Mouse (Mus musculus) layer of hippocampus, adult 2 months (tissue): Measurements from ENCODE around the gene Baiap2l1. TPM values are rescaled to one million over a fixed set of nuclear protein-coding genes. Genes with fewer than 3 reads are reported as not detected.
A peak's percentile ranks its signal among the peaks of the same experiment; 100 is the strongest.
"Not testable (repeated sequence)": the region's sequence is repeated elsewhere in the genome, so short reads cannot be mapped to it uniquely, and the experiment has no call there.

Experiments
- DNase-seq, 2 experiments: peaks; one replicate each; pipeline ENCODE4 v3.0.0; 2022; ENCODE audit warnings: low spot score in 2 of 2
- H3K27ac ChIP-seq: fragments of 200-600 bp; 2 replicates; pipeline ENCODE4 v1.8.1; 2022
- H3K4me3 ChIP-seq: fragments of 200-600 bp; 2 replicates; pipeline ENCODE4 v1.8.1; 2022; ENCODE audit warnings: mild to moderate bottlenecking
- CTCF ChIP-seq: fragments of 200-600 bp; conservative IDR thresholded peaks from 2 replicates; pipeline ENCODE4 v1.8.1; 2022; ENCODE audit warnings: antibody characterized with exemption, mild to moderate bottlenecking, moderate library complexity
- total RNA-seq, 2 experiments: library from RNA; stranded (reverse); gene quantifications; 2 replicates each; pipeline ENCODE4 v1.2.3; 2021

Baiap2l1 gene
- total RNA-seq, 2 experiments from 2014 or later: 0.46 to 0.49 TPM

DNA sequence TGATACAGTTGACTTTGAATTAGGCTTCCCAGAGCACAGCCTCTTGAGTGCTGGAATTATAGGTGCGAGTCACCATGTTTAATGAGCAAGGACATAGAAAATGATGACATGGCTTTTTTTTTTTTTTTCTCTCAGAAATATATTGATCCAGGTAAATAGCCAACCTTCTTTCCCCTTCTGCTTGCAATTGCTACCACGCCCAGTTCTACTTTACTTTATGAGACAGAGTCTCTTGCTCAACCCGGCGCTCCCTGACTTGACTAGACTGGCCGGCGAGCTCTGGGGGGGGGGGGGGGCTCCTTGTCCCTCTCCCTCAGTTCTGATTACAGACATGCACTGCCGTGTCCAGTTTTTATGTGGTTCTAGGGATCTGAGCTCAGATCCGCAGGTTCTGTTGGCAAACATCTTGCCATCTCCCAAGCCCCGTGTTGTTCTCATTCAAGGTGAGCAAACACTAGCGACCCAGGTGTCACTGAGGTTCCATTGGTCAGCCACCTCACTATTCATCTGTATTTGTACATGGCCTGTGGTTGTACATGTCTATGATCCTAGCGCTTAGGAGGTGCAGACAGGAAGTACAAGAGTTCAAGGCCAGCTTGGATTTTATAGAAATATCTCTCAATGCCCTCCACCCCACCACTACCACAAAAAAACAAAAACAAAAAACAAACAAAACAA lies 6.9 kb upstream of the Baiap2l1 start:
- TF ChIP-seq CTCF: no peak
- Histone ChIP-seq H3K4me3 (no peak overlapping the region), H3K27ac (no peak overlapping the region)
- DNase-seq: no peak

DNA sequence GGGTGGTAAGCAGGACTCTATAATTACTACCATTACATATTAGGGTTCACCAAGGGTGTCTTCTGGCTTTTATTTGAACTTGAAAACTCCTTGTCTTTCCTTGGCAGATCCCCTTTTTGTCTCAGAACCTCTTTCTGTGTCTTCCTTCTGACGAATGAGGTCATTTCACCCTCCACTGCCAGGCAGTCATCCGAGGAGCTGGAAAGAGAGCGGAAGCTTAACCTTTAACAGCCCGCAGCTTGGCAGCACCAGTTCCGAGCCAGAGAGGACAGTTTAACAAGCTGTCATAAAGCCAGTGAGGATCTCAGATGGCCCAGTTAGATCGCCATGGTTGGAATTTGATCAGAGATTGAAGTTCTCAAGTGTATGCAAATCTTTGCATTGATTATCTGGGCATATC lies 2.4 kb upstream of the Baiap2l1 start:
- no peak for TF ChIP-seq CTCF
- Histone ChIP-seq H3K4me3 (no peak overlapping the region), H3K27ac (no peak overlapping the region)
- DNase-seq: no peak

DNA sequence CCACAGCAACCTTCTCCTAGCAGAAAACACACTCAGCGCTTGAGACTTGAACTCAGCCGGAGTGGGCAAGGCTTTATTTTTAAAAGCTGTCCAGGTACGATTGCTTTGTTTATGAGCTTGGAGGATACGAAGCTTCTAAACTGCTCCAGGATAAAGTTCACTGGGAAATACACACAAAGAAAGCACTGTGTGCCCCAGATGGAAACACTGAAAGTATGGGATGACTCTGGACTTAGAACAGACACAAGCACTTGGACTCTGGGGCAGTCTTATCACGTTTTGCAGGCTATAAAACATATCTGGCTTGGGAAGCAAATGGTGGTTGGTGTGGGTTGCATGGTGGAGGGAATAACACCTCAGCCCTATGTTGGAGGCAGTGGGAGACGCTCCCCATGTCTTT lies 2.0 kb upstream of the Baiap2l1 start:
- no peak for DNase-seq
- TF ChIP-seq CTCF: no peak

DNA sequence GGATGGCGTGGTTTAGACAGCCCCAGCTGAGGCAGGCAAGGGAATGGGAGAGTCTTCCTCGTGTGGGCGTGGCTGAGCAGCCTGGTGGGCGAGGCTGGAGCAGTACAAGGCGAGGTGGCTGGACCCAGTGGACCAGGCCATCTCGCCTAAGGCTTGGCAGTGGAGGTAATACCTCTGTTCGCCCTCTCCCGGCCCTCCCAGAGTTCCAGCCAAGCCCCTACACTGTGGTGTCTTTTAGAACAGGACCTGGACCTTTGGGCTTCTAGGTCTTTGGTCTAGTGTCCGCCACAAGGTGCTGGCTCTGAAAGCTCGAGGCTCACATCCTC lies 643 bp upstream of the Baiap2l1 start:
- H3K27ac ChIP-seq: no peak overlapping the region
- TF ChIP-seq CTCF: no peak
- peak overlapping the region; percentile 52 for H3K4me3 ChIP-seq
- no peak for DNase-seq

More for the DNA sequence above, 2.0 kb upstream of the Baiap2l1 start:
- no peak overlapping the region for H3K27ac ChIP-seq
- H3K4me3 ChIP-seq: no peak overlapping the region

DNA sequence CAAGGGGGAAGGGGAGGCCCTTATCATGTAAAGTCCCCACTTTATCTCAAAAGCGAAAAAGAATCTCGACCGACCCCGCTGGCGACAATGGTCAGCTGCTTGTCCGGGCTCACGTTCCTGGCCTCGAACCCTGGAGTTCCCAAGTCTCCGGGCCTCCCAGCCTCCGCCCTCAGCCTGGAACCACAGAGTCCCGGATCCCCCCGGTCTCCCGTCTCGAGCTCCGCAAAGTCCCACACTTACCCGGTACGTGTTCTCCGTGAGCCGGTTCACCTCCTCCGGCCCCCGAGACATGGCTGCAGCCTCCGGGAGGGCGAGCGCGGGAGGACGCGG lies 396 bp downstream of the Baiap2l1 start:
- peak overlapping the region; percentile 52 for H3K4me3 ChIP-seq
- no peak for TF ChIP-seq CTCF
- DNase-seq: no peak
- H3K27ac ChIP-seq: no peak overlapping the region

DNA sequence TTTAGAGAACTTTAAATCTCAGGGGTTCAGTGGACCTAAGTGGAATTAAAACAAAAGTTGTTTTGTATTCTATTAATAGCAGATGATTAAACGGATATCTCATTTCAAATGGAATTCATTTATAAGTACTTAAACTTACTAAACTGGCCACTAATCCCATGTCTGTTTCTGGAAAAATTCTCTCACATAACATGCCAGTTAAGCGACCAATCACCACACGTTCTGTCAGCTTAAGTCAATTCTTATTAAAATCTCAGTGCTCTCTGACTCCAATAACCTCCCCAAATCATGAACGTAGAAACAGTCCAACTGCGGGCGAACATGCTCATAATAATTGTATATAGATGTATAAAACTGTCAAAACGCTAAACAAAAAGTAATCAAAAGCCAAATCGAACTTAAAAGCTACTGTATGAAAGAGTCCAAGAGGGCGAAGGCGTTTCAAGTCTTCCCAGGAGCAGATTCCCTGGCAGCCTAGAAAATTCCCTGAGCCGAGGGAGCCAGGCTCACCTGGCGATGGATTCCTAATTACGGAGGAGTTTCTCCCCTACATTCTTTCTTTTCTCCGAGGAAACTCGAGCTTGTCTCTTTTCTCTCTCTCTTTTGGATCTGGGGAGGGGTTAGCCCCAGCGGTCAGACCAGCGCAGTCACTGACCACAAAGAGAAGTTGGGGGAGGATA lies 996 bp downstream of the Baiap2l1 start:
- Histone ChIP-seq H3K4me3 (peak overlapping the region; percentile 52), H3K27ac (no peak overlapping the region)
- no peak for TF ChIP-seq CTCF
- no peak for DNase-seq

DNA sequence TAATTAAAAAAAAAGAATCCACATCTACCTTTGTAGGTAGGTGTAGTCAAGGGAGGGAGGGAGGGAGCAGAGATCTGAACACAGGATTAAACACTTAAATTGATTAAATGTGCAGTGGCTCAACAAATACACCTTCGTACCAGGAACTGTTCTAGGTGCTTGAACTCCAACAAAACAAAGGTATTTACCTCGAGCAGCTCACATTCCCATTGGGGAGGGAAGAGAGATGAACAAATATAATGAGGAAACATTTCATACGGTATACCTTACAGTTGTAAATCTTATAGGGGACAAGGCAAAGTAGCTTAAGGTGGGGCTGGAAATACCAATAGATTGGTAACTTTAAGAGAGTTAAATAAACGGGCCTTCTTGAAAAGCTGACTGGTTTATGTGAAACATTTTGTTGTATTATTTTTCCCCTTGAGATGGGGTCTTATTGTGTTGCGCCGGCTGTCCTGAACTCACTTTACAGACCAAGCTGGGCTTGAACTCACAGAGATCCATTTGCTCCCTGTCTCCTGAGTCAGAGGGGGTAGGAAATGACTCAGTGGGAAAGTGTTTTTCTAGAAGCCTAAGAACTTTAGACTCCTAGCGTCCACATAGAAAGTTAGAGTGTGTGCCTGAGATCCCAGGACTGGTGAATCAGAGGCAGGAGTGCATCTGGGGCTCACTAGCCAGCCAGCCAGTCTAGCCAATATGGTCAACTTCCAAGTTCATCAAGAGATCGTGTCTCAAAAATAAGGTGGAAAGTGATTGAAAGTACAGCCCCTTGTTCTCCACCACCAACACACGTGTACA lies 5.5 kb downstream of the Baiap2l1 start:
- no peak overlapping the region for H3K27ac ChIP-seq
- no peak overlapping the region for H3K4me3 ChIP-seq
- DNase-seq: no peak
- TF ChIP-seq CTCF: no peak

DNA sequence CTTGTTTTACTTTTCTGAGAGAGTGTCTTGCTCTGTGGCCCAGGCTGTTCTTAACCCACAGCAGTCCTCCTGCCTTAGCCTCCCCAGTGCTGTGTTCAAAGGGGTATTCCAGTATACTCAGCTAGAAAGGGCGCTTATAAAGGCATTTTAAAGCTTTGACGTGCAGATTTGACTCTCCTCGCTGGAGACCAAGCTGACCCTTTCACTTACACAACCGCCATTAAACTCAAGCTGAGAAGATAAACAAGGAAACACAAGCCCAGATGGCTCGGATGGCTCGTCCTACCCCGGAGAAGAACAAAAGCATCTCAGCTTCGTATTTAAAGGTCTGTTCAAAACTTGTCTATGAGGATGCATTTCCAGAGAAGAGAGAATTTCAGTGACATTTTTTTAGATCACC lies 6.7 kb downstream of the Baiap2l1 start:
- TF ChIP-seq CTCF: no peak
- no peak for DNase-seq
- Histone ChIP-seq H3K4me3 (no peak overlapping the region), H3K27ac (no peak overlapping the region)

DNA sequence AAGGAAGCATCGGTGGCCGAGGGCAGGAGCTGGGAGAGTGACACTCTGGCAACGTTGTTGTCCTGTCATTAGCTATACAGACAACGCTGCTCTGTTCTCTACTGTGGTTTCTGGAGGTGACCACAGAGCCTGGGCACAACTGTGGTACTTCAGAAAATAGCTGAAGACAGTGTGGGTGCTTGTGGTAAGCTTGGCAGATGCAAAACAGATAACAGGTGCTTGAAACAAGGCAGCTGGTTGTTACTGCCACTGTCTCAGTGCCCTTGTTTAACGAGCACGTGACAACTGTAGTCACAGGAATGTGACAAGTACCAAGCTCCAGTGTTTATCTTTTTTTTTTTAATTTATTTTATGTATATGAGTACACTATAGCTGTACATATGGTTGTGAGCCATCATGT lies 13.3 kb downstream of the Baiap2l1 start:
- H3K4me3 ChIP-seq: no peak overlapping the region

DNA sequence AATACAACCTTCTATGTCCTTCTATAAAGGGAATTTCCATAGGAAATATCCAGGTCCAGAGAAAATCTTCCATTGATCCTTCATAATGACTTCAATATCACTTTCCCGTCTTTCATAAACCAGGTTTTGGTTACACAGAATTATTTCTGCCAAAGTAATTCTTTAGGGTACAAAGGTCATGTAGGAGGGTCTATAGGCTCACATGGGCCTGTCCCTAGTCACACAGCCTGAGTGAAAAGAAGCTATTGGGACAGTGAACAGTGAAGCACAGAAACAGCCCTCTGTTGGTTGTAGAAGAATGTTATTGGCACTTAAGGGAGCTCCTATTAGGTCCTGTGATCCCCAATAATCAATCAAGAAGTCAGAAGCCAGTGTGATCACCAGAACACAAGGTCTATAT lies 16.8 kb downstream of the Baiap2l1 start:
- TF ChIP-seq CTCF: no peak
- Histone ChIP-seq H3K27ac (no peak overlapping the region), H3K4me3 (no peak overlapping the region)
- DNase-seq: no peak

More for the DNA sequence above, 13.3 kb downstream of the Baiap2l1 start:
- no peak overlapping the region for H3K27ac ChIP-seq
- no peak for TF ChIP-seq CTCF
- DNase-seq: no peak

DNA sequence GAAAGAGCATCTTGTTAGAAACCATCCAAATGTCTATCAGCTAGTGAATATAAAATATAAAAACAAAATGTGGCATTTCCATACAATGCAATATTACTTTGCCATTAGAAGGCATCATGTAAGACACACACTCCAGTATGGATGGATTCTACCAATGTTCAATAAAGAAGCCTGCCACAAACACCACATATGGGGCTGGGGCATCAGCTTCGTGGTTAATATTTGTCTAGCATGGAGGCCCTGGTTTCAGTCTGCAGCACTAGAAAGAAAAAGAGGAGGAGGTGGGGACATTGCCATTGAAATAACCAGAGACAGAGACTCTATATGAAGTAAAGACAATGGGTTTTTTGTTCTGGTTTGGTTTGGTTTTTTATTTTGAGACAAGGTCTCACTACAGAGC lies 19.1 kb downstream of the Baiap2l1 start:
- no peak overlapping the region for H3K4me3 ChIP-seq
- DNase-seq: no peak
- no peak for TF ChIP-seq CTCF
- H3K27ac ChIP-seq: no peak overlapping the region

DNA sequence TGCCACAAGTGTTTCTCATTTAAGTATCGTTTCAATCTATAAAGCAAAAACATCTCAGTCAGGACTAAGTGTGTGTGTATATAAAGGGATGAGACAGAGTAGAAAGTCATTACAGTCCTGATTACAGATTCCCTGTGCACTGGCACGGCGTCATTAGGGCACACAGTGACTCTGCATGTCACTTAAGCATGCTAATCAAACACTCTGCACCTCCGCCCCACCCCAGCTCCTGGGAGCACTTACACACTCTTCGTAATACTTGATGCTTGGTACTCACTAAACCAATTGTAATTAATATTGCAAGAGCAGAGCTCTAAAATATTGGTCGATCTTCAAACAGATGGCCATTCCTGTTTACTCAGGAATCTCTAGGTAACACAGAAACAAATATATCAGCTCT lies 22.6 kb downstream of the Baiap2l1 start:
- H3K27ac ChIP-seq, DNase-seq, H3K4me3 ChIP-seq: not testable (repeated sequence)

DNA sequence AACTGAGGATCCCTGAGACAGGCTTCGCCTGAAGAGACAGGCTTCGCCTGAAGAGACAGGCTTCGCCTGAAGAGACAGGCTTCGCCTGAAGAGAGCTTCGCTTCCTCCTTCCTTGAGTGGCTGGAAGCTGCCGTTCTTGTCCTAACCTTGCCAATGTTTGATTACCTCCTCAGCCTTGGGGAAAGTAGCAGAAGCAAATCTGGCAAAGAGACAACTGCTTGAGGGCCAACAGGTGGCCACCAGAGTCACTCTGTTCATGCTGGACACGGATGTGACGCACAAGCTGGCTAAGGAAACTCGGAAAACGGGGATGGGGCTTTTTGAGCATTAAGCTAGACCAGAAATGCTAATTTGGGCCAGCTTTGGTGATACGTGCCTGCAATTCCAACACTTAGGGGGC lies 23.9 kb downstream of the Baiap2l1 start:
- TF ChIP-seq CTCF: no peak
- Histone ChIP-seq H3K27ac (no peak overlapping the region), H3K4me3 (no peak overlapping the region)
- DNase-seq: no peak

DNA sequence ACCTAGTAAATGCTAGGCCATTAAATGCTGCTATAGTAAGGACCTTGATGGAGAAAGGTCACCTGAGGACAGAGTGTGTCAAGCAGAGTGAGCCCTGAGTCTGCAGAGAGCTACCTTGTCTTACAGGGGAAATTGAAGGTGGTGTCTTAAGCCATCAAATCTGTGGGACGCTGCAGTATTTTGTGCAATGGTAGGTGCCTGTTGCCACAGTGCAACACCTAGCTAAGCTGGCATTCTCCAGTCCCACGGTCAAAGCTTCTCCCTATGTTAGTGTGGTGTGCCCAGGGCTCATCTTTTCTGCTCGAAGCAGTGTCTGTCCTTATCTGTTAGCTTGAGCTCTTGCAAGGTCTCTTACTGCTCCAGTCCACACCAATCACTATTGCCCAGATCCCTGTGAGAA lies 35.2 kb downstream of the Baiap2l1 start:
- no peak overlapping the region for H3K4me3 ChIP-seq
- no peak for TF ChIP-seq CTCF
- H3K27ac ChIP-seq: no peak overlapping the region
- DNase-seq: no peak
